Mouse (Mus musculus): Measurements from ENCODE around the gene Vav3.

- TF ChIP-seq CTCF (IDR thresholded peaks at IDR 0.05; ENCODE audit: borderline replicate concordance, insufficient read depth, low read length) (no peak), POLR2A (IDR thresholded peaks at IDR 0.05; ENCODE audit: low read depth, low read length) (no peak)
These were observed 352.2 kb downstream of the Vav3 start for GRCm38 (mm10) chr3:109692613-109693012.

Data from embryonic fibroblast, embryonic 13.5 days (primary cell).